Mouse (Mus musculus) lung, adult 2 months (tissue): Measurements from ENCODE around the gene Rnf216. TPM values are rescaled to one million over a fixed set of nuclear protein-coding genes. Genes with fewer than 3 reads are reported as not detected.

Source experiments
- DNase-seq: peaks from one replicate; pipeline ENCODE4 v3.0.0; 2022
- H3K4me1 ChIP-seq: fragments of 200-500 bp; 2 replicates; pipeline ENCODE4 v1.6.1; 2011; ENCODE audit warnings: low read length; ENCODE audit not compliant: control insufficient read depth, insufficient read depth
- H3K4me3 ChIP-seq: fragments of 200-500 bp; replicated peaks from 2 replicates; pipeline ENCODE3; 2011; ENCODE audit warnings: low read depth, mild to moderate bottlenecking, control low read depth, low read length; ENCODE audit errors: extremely low read depth
- CTCF ChIP-seq: fragments of 200-500 bp; IDR thresholded peaks from 2 replicates; pipeline ENCODE4 v1.5.1; 2011; ENCODE audit warnings: mild to moderate bottlenecking, low read length, control low read depth; ENCODE audit not compliant: insufficient read depth
- POLR2A ChIP-seq: fragments of 200-500 bp; IDR thresholded peaks from 2 replicates; pipeline ENCODE4 v1.6.1; 2011; ENCODE audit warnings: low read depth, mild to moderate bottlenecking, control low read depth, low read length, borderline replicate concordance; ENCODE audit errors: extremely low read depth
- whole genome bisulfite sequencing: fragments of 180-500 bp; shearing (Covaris S2); methylation state at CpG from one replicate; pipeline ENCODE4 v1.1.7; 2018; 5-methylcytosine and 5-hydroxymethylcytosine counted together
- polyA plus RNA-seq: library from polyadenylated mRNA; depleted of rRNA; stranded (reverse); fragments of >200 nt; gene quantifications from 2 replicates; pipeline ENCODE4 v1.2.3, GENCODE M21; 2012

Rnf216 gene
- polyA plus RNA-seq, 1 experiment: 27.7 TPM

DNA sequence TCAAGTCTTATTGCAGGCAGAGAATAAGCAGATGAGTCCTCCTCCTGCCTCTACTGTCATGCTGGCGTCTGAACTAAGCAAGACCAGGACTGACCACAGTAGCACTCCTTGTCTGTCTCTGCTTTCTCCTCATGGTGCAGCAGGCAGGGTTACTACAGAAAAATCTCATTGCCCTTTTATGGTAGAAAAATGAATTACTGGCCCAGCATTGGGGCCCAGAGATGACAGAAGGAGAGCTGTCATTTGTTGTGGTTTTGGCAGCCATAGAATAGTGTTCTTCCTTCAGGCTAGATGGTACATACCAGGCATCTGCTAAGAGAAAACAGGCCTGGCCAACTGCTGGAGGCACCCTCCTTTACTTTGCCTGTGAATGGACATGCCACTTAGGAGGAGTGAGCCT lies 55.0 kb downstream of the Rnf216 start:
- H3K4me3 ChIP-seq: no peak overlapping the region
- 61% methylated on average over 1 of the region's 1 CpGs for WGBS
- TF ChIP-seq POLR2A: no peak
- no peak for TF ChIP-seq CTCF

GRCm38 (mm10) chr5:143056191-143056880 lies 56.5 kb downstream of the Rnf216 start:
- Histone ChIP-seq H3K4me1 (peaks cover 32% of the 10 kb centered on the region), H3K4me3 (no peak overlapping the region)
- no peak for TF ChIP-seq CTCF
- TF ChIP-seq POLR2A: no peak
- no peak for DNase-seq
- 40% methylated on average over 4 of the region's 4 CpGs for WGBS

More for the DNA sequence above, 55.0 kb downstream of the Rnf216 start:
- H3K4me1 ChIP-seq: peaks cover 32% of the 10 kb centered on the region
- no peak for DNase-seq

- TF ChIP-seq POLR2A: no peak
- TF ChIP-seq CTCF: no peak
- peaks cover 32% of the 10 kb centered on the region for H3K4me1 ChIP-seq
- no peak overlapping the region for H3K4me3 ChIP-seq
- no peak for DNase-seq
- WGBS: 13% methylated on average over 3 of the region's 3 CpGs
These were observed 57.2 kb downstream of the Rnf216 start for GRCm38 (mm10) chr5:143055501-143056125.

DNA sequence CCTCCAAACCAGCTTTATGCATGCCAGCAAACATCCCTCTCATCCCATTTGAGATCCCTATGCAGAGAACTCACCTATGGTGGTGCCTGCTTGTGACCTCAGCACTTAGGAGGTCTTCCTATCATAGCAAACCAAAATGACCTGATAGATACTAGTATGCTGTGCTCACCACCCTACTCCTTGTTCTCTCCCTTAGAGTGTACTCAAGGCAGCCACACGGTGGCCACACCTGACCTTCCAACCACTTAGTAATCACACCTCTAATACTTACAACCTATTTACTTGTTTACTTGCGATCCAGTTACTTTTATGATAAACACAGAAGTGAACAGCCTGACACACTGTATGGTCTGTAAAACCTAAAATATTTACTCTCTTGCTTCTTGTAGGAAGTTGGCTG lies 58.1 kb downstream of the Rnf216 start:
- Histone ChIP-seq H3K4me1 (peaks cover 36% of the 10 kb centered on the region), H3K4me3 (no peak overlapping the region)
- WGBS: 62% methylated on average over 2 of the region's 2 CpGs
- DNase-seq: no peak
- TF ChIP-seq CTCF: no peak
- TF ChIP-seq POLR2A: no peak

DNA sequence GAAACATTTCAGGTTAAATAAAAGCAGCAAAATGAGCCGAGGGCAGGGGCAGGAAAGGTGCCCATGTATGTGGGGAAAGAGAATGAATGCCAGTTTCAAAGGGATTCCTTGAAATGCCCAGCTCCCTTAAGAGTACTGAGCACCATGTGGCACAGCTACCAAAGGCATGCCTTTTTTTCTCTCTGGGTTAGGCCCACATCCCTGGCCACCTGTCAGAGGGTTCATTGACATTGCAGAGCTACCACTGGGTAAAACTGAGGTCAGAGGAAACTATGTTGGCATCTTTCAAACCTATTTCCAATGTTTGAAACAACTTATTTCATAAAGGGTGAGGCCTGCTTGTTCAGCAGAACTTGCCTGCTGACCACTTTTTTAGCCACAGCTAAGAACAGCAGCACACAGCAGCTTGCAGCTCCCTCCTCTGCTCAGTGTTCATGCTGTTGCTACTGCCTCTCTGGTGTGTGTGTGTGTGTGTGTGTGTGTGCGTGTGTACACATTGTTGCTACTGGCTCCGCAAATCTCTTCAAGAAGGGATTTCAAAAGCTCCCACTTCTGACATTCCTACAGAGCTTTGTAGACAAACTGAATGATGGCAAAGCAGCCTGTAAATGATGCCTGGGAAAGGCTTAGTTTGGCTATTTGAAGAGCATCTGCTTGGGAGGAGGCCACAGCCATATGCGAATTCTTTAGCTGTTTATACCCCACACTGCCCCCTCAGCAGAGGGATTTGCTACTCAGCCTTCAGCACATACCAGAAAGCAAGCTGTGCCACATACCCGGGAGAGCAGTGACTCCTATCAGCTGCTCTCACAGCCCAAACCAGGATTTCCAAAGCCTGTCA lies 59.4 kb downstream of the Rnf216 start:
- TF ChIP-seq CTCF (no peak), POLR2A (no peak)
- peaks cover 29% of the 10 kb centered on the region for H3K4me1 ChIP-seq
- no peak overlapping the region for H3K4me3 ChIP-seq
- WGBS: 48% methylated on average over 5 of the region's 5 CpGs
- DNase-seq: no peak

- no peak for DNase-seq
- TF ChIP-seq POLR2A (no peak), CTCF (no peak)
These were observed 60.1 kb downstream of the Rnf216 start for GRCm38 (mm10) chr5:143052677-143053076.

DNA sequence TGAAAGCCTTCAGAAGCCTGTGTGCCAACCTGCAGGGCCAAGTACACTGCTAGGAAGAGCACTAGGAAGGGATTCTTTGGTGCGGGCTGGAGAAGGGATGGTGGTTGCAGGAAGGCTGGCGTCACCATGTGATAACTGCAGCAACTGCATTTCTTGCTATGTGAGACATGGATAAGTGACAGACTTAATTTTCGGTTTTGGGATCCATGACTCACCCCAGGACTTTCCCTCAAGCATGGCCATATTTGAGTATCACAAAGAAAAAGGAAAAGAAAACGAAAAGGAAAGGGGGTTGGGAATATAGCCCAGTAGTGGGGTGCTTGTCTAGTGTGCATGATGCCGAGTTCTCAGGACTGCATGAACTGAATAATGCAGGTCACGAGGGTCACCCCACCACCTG lies 60.9 kb downstream of the Rnf216 start:
- TF ChIP-seq POLR2A (no peak), CTCF (no peak)
- Histone ChIP-seq H3K4me3 (no peak overlapping the region), H3K4me1 (peaks cover 22% of the 10 kb centered on the region)
- no peak for DNase-seq
- WGBS: 83% methylated on average over 6 of the region's 6 CpGs

More at GRCm38 (mm10) chr5:143052677-143053076, 60.1 kb downstream of the Rnf216 start:
- WGBS: 91% methylated on average over 2 of the region's 2 CpGs
- no peak overlapping the region for H3K4me3 ChIP-seq
- H3K4me1 ChIP-seq: peaks cover 23% of the 10 kb centered on the region

- no peak for DNase-seq
- Histone ChIP-seq H3K4me3 (no peak overlapping the region), H3K4me1 (peaks cover 13% of the 10 kb centered on the region)
- WGBS: 58% methylated on average over 5 of the region's 5 CpGs
- TF ChIP-seq POLR2A (no peak), CTCF (no peak)
These were observed 62.5 kb downstream of the Rnf216 start for GRCm38 (mm10) chr5:143050273-143050672.

GRCm38 (mm10) chr5:143049746-143050145 lies 63.0 kb downstream of the Rnf216 start:
- WGBS: 39% methylated on average over 4 of the region's 4 CpGs

More at GRCm38 (mm10) chr5:143049746-143050145, 63.0 kb downstream of the Rnf216 start:
- TF ChIP-seq POLR2A (no peak), CTCF (no peak)
- no peak for DNase-seq
- Histone ChIP-seq H3K4me1 (peaks cover 12% of the 10 kb centered on the region), H3K4me3 (no peak overlapping the region)
